Mouse (Mus musculus): ENCODE data around the gene H2-Eb2. TPM values are rescaled to one million over a fixed set of nuclear protein-coding genes. Genes with fewer than 3 reads are reported as not detected.

The H2-Eb2 gene
- polyA plus RNA-seq, 1 experiment from 2014 or later, result not detected

DNA sequence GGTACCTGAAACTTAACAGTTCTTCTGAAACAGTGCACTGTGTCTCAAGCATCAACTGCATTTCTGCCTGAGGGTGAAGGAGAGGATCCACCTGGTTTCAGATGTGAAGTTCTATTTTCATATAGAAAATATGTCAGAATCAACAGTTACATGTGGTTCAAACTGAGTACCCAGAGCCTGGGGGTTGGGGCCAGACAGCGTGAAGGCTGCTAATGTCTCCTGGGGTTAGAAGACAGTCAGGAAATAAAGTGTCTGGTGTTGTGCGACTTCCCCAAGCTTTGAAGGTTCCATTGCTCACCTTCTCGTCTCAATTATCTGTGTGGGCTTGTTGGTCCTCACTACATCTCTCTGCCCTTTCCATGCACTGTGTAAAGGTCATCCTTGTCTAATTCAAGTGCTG lies 908 bp downstream of the H2-Eb2 start:
- Histone ChIP-seq H3K9me3 (ENCODE audit: control insufficient read depth, low read length) (no peaks in the 10 kb centered on the region), H3K27ac (replicated peaks) (no peak overlapping the region), H3K4me2 (replicated peaks; ENCODE audit: low read depth) (no peak overlapping the region), H3K9ac (ENCODE audit: low read length) (no peak overlapping the region), H3K27me3 (ENCODE audit: control insufficient read depth, insufficient read depth, low read length) (no peaks in the 10 kb centered on the region), H3K4me3 (ENCODE audit: low read depth, low read length) (no peak overlapping the region), H3K36me3 (ENCODE audit: control insufficient read depth, insufficient read depth, low read length) (no peaks in the 10 kb centered on the region), H3K4me1 (replicated peaks; ENCODE audit: control insufficient read depth, insufficient read depth) (no peaks in the 10 kb centered on the region)
- TF ChIP-seq EP300 (optimal IDR thresholded peaks at IDR 0.05) (no peak), CTCF (IDR thresholded peaks at IDR 0.05; ENCODE audit: low read depth) (no peak)
- ATAC-seq (ENCODE audit: low FRiP score, low TSS enrichment) (no peak), DNase-seq (ENCODE audit: low spot score) (no peak)
- WGBS, result 71% methylated on average over 3 of the region's 3 CpGs

- H3K9ac ChIP-seq (ENCODE audit: low read length), result no peak overlapping the region
- WGBS, result 76% methylated on average over 2 of the region's 2 CpGs
- no peaks in the 10 kb centered on the region for H3K9me3 ChIP-seq (ENCODE audit: control insufficient read depth, low read length)
- no peak for DNase-seq (ENCODE audit: low spot score)
- TF ChIP-seq EP300 (optimal IDR thresholded peaks at IDR 0.05), result no peak
- no peak for TF ChIP-seq CTCF (IDR thresholded peaks at IDR 0.05; ENCODE audit: low read depth)
- no peak overlapping the region for H3K4me3 ChIP-seq (ENCODE audit: low read depth, low read length)
- H3K4me1 ChIP-seq (replicated peaks; ENCODE audit: control insufficient read depth, insufficient read depth), result no peaks in the 10 kb centered on the region
- no peaks in the 10 kb centered on the region for H3K27me3 ChIP-seq (ENCODE audit: control insufficient read depth, insufficient read depth, low read length)
- H3K36me3 ChIP-seq (ENCODE audit: control insufficient read depth, insufficient read depth, low read length), result no peaks in the 10 kb centered on the region
- ATAC-seq (ENCODE audit: low FRiP score, low TSS enrichment), result no peak
- no peak overlapping the region for H3K4me2 ChIP-seq (replicated peaks; ENCODE audit: low read depth)
- no peak overlapping the region for H3K27ac ChIP-seq (replicated peaks)
These were observed 4.3 kb downstream of the H2-Eb2 start for GRCm38 (mm10) chr17:34329807-34330206.

DNA sequence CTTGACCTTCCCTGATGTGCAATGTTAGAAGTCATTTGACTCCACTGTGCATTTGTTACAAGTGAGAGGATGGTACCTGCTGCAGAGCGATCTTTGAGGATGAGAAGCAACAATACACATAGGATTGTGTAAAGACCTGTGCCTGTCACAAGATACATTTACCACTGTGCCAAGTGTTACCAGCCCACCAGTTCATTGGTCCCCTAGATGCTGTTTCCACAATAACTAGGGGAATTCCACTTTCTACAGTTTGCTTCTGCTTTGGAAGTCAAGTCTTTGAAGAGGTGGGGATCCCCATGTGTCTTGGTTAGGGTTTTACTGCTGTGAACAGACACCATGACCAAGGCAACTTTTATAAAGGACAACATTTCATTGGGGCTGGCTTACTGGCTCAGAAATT lies 5.7 kb downstream of the H2-Eb2 start:
- Histone ChIP-seq H3K27me3 (ENCODE audit: control insufficient read depth, insufficient read depth, low read length) (no peaks in the 10 kb centered on the region), H3K9me3 (ENCODE audit: control insufficient read depth, low read length) (no peaks in the 10 kb centered on the region), H3K4me1 (replicated peaks; ENCODE audit: control insufficient read depth, insufficient read depth) (no peaks in the 10 kb centered on the region), H3K27ac (replicated peaks) (no peak overlapping the region), H3K4me2 (replicated peaks; ENCODE audit: low read depth) (no peak overlapping the region), H3K9ac (ENCODE audit: low read length) (no peak overlapping the region), H3K4me3 (ENCODE audit: low read depth, low read length) (no peak overlapping the region), H3K36me3 (ENCODE audit: control insufficient read depth, insufficient read depth, low read length) (no peaks in the 10 kb centered on the region)
- 93% methylated on average over 1 of the region's 1 CpGs for WGBS
- TF ChIP-seq EP300 (optimal IDR thresholded peaks at IDR 0.05) (no peak), CTCF (IDR thresholded peaks at IDR 0.05; ENCODE audit: low read depth) (no peak)
- ATAC-seq (ENCODE audit: low FRiP score, low TSS enrichment), result no peak
- no peak for DNase-seq (ENCODE audit: low spot score)

- H3K9me3 ChIP-seq (ENCODE audit: control insufficient read depth, low read length), result no peaks in the 10 kb centered on the region
- DNase-seq (ENCODE audit: low spot score), result no peak
- TF ChIP-seq CTCF (IDR thresholded peaks at IDR 0.05; ENCODE audit: low read depth) (no peak), EP300 (optimal IDR thresholded peaks at IDR 0.05) (no peak)
- 46% methylated on average over 3 of the region's 3 CpGs for WGBS
- no peaks in the 10 kb centered on the region for H3K27me3 ChIP-seq (ENCODE audit: control insufficient read depth, insufficient read depth, low read length)
- no peak overlapping the region for H3K4me2 ChIP-seq (replicated peaks; ENCODE audit: low read depth)
- H3K36me3 ChIP-seq (ENCODE audit: control insufficient read depth, insufficient read depth, low read length), result no peaks in the 10 kb centered on the region
- no peak overlapping the region for H3K4me3 ChIP-seq (ENCODE audit: low read depth, low read length)
- no peak for ATAC-seq (ENCODE audit: low FRiP score, low TSS enrichment)
- no peaks in the 10 kb centered on the region for H3K4me1 ChIP-seq (replicated peaks; ENCODE audit: control insufficient read depth, insufficient read depth)
- H3K9ac ChIP-seq (ENCODE audit: low read length), result no peak overlapping the region
- H3K27ac ChIP-seq (replicated peaks), result no peak overlapping the region
These were observed 15.3 kb downstream of the H2-Eb2 start for GRCm38 (mm10) chr17:34340619-34341402.

GRCm38 (mm10) chr17:34344882-34345281 lies 19.4 kb downstream of the H2-Eb2 start:
- DNase-seq (ENCODE audit: low spot score) (no peak), ATAC-seq (ENCODE audit: low FRiP score, low TSS enrichment) (no peak)
- TF ChIP-seq CTCF (IDR thresholded peaks at IDR 0.05; ENCODE audit: low read depth) (no peak), EP300 (optimal IDR thresholded peaks at IDR 0.05) (no peak)
- H3K36me3 ChIP-seq (ENCODE audit: control insufficient read depth, insufficient read depth, low read length), result no peaks in the 10 kb centered on the region
- H3K27ac ChIP-seq (replicated peaks), result no peak overlapping the region
- H3K27me3 ChIP-seq (ENCODE audit: control insufficient read depth, insufficient read depth, low read length), result no peaks in the 10 kb centered on the region
- no peak overlapping the region for H3K4me3 ChIP-seq (ENCODE audit: low read depth, low read length)
- WGBS, result 81% methylated on average over 4 of the region's 4 CpGs
- H3K9ac ChIP-seq (ENCODE audit: low read length), result no peak overlapping the region
- H3K4me1 ChIP-seq (replicated peaks; ENCODE audit: control insufficient read depth, insufficient read depth), result no peaks in the 10 kb centered on the region
- no peak overlapping the region for H3K4me2 ChIP-seq (replicated peaks; ENCODE audit: low read depth)
- no peaks in the 10 kb centered on the region for H3K9me3 ChIP-seq (ENCODE audit: control insufficient read depth, low read length)

DNA sequence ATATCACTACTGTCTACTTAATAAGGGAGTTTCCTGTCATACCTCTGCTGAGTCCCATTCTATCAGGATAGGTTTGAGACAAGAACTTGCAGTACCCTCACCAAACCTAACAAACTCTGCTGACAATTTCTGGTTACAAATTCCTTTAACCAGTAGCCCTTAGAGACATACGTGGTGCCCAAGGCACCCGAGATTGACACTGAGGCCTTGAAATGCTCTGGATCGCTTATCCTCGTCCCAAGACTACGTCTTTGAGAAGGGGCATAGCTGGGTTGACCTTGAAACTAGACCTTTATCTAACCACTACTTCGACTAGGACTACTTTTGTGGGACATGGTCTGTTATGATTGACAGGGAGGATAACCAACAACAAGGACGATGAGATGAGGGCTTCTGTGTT lies 20.0 kb downstream of the H2-Eb2 start:
- ATAC-seq (ENCODE audit: low FRiP score, low TSS enrichment) (no peak), DNase-seq (ENCODE audit: low spot score) (no peak)
- no peaks in the 10 kb centered on the region for H3K4me1 ChIP-seq (replicated peaks; ENCODE audit: control insufficient read depth, insufficient read depth)
- no peak overlapping the region for H3K27ac ChIP-seq (replicated peaks)
- 82% methylated on average over 7 of the region's 7 CpGs for WGBS
- H3K9ac ChIP-seq (ENCODE audit: low read length), result no peak overlapping the region
- no peak overlapping the region for H3K4me3 ChIP-seq (ENCODE audit: low read depth, low read length)
- H3K27me3 ChIP-seq (ENCODE audit: control insufficient read depth, insufficient read depth, low read length), result no peaks in the 10 kb centered on the region
- H3K36me3 ChIP-seq (ENCODE audit: control insufficient read depth, insufficient read depth, low read length), result no peaks in the 10 kb centered on the region
- no peak overlapping the region for H3K4me2 ChIP-seq (replicated peaks; ENCODE audit: low read depth)
- no peaks in the 10 kb centered on the region for H3K9me3 ChIP-seq (ENCODE audit: control insufficient read depth, low read length)
- TF ChIP-seq EP300 (optimal IDR thresholded peaks at IDR 0.05) (no peak), CTCF (IDR thresholded peaks at IDR 0.05; ENCODE audit: low read depth) (no peak)

Measured in stomach, postnatal 0 days (tissue).